Mouse (Mus musculus): ENCODE results near the gene Oscp1.
A peak's percentile ranks its signal among the peaks of the same experiment; 100 is the strongest.
"Not testable (repeated sequence)": the region's sequence is repeated elsewhere in the genome, so short reads cannot be mapped to it uniquely, and the experiment has no call there.

Oscp1 gene

GRCm38 (mm10) chr4:126084382-126084781 is 26.0 kb downstream of the Oscp1 start:
- DNase-seq = no peak

DNA sequence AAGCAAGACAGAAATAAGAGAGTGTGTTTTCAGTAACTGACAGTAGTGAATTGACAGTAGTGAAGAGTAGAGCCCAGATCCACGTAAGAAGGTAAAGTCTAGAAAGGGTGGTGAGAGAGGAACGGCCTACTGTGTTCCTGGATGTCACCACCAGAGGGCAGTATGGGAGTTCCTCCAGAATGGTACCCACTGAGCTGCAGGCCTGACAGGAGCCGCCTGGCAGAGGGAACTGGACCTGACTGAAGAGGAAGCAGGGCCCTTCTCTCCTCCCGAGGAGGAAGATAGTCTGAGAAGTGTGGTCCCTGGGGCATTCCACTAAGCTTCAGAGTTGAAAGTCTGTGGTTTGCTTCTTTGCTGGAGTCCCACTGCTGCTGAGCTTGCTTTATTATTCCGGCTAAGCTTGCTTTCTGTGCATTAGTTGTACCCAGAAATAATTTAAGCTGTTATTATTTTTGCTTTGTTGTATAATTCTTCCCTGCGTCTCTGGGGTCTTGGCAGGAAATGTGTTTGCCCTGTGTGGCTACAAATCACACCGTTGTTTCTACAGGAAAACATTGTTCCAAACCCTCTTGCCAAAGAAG is 27.7 kb downstream of the Oscp1 start:
- DNase-seq = peak; percentile 82

DNA sequence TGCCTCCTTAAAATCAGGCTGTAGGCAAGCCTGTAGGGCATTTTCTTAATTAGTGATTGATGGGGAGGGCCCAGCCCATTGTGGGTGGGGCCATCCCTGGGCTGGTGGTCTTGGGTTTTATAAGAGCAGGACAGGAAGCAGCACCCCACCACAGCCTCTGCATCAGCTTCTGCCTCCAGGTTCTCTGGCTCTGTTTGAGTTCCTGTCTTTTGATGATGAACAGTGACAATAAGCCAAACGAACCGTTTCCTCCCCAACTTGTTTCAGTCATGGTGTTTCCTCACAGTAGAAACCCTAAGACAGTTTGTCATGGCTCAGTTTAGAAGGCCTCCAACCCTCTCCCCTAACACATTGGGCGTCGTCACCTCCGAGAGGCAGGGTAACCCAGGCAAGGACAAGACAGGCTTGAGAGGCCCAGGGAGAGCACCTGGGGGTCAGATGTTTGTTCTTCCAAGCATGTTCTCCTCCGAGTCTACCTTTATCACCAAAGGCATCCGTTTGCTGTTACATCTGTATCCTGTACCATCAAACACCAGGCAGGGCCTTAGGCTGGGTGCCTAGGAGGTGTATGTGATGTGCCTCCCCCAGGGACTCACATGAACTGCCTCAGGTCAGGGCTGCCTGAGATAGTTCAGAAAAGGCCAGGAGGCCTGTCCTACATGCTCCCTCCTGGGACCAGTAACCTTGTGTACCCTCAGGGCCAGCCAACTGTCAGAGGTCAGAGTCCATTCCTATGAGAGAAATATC is 31.9 kb downstream of the Oscp1 start:
- peak; percentile 34 for DNase-seq

DNA sequence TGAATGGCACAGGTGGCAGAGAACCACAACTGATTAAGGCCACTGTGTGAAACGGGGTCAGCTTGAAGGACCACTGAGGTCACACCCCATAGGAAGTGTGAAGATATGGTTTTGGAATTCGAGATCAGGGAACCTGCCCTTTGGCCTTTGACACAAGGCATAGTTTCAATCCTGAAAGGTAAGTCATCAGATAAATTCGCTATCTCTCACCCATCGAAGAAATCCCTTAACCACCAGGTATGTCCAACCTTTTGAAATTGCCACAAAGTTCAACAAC is 32.4 kb downstream of the Oscp1 start:
- no peak for DNase-seq

DNA sequence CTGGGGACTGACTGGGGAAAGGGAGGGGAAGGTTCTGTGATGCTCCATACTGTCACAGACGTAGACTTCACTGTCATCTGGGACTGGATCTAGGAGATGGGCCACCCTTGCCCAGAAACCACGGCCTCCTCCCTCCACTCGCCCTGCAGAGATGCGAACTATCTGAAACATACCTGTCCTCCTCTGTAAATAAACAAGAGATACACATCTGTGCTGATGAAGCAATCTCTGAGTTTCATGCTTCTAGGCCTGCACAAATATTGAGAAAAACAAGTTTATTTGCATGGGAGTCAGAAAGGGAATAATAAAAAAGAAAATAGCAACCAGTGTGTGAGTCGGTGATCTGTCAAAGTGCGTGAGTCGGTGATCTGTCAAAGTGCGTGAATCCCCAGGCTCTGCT is 33.5 kb downstream of the Oscp1 start:
- no peak for DNase-seq

DNA sequence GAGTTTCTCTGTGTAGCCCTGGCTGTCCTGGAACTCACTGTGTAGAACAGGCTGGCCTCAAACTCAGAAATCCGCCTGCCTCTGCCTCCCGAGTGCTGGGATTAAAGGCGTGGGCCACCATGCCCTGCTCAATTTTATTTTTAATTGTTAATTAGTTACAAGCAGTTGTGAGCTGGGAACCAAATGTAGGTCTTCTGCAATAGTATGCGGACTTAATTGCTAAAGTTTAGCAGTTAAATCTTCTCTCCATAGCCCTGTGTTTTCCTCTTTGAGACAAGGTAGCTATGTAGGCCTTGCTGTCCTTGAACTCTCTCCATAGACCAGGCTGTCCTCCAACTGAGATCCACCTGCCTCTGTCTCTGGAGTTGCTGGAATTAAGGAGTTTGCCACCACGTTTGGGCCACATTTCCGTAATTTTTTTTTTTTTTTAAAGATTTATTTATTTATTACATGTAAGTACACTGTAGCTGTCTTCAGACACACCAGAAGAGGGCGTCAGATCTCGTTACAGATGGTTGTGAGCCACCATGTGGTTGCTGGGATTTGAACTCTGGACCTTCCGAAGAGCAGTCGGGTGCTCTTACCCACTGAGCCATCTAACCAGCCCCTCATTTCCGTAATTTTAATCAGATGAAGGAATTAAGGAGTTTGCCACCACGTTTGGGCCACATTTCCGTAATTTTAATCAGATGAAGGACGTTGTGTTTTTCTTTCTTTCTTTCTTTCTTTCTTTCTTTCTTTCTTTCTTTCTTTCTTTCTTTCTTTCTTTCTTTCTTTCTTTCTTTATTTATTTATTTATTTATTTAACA is 37.5 kb downstream of the Oscp1 start:
- not testable (repeated sequence) for DNase-seq

- peak; percentile 94 for DNase-seq
Observed at GRCm38 (mm10) chr4:126096464-126097111, 38.2 kb downstream of the Oscp1 start, which contains the start of gene Lsm10. Gene Lsm10, plus strand, starts transcription at chr4:126096623.

DNA sequence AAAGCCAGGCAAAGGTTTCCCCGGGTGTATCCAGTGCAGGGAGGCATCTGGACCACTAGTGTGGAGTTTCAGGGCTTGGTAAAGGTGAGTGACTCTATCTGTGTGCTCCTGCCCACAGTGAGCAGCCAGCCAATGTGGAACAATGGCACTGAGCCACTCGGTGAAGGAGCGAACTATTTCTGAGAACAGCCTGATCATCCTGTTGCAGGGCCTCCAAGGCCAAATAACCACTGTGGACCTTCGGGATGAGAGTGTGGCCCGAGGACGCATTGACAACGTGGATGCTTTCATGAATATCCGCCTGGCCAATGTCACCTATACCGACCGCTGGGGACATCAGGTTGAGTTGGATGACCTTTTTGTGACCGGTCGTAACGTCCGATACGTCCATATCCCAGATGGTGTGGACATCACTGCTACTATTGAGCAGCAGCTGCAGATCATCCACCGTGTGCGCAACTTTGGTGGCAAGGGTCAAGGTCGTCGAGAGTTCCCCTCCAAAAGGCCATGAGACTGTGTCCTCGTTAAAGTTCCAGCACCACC is 39.4 kb downstream of the Oscp1 start:
- no peak for DNase-seq

GRCm38 (mm10) chr4:126099365-126099764 is 41.0 kb downstream of the Oscp1 start:
- no peak for DNase-seq

GRCm38 (mm10) chr4:126100764-126101163 is 42.4 kb downstream of the Oscp1 start:
- no peak for DNase-seq

DNA sequence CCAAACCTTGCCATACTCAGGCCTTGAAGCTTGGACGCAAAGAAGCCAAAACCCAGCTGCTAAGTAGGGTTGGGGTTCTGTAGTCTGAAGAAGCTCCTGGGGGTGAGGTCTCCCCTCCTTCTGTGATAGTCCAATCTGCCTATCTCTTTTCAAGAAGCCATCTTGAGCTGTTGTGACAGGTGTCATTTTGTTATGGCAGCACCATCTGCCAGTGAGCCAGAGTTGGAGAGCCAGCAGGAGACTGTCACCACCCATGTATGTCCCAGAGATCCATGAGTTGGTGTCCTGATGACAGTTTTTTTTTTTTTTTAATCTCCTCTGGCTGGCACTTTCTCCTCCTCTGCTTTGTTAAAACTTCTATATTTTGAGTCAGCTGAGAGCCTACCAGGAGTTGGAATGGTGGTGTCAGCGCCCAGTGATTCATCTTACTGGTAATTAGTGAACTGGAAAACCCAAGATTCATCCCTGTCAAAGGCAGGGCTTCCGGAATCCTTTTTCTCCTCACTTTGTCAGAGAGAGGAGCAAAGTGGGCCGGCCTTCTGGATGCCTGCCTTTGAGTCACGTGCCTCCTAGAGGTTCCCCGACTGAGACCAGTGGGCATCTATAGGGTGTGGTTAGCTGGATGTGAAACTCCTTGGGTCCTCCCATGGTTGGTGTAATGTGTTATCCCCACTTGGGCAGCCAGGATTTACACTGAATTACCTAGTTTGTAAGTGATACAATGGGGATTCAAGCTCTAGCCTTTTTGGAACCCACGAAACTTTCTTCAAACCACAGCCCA is 43.9 kb downstream of the Oscp1 start:
- no peak for DNase-seq

GRCm38 (mm10) chr4:126103057-126103581 is 44.8 kb downstream of the Oscp1 start:
- peak; percentile 79 for DNase-seq

DNA sequence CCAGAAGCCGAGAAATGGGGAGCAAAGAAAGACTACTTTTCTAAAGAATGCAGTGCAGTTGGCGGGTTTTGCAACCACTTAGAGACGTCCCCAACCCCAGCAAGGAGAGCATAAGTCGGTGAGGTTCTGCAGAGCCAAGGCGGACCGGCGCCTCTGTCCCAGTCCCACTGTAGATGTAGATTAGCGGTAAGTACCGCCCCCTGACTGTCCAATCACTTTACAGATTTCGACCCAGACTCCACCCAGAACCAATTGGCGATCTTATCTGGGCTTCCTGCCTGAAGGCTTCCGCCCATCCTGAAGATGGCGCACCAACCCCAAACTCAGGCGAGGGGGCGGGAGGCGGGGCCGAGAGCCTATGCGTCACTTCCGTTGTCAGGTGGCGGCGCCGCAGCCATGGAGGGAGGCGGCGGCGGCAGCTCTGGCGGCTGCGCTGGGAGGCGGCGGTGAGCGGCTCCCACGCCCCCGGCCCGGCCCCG is 45.3 kb downstream of the Oscp1 start, which contains the start of gene Stk40:
Gene Stk40 (plus strand): TSS at position 368 of the 479 bp plus-strand sequence.
- DNase-seq = peak; percentile 94

GRCm38 (mm10) chr4:126104261-126105075 is 46.1 kb downstream of the Oscp1 start:
- DNase-seq = peak; percentile 83

GRCm38 (mm10) chr4:126105131-126105783 is 46.9 kb downstream of the Oscp1 start:
- DNase-seq = no peak

DNA sequence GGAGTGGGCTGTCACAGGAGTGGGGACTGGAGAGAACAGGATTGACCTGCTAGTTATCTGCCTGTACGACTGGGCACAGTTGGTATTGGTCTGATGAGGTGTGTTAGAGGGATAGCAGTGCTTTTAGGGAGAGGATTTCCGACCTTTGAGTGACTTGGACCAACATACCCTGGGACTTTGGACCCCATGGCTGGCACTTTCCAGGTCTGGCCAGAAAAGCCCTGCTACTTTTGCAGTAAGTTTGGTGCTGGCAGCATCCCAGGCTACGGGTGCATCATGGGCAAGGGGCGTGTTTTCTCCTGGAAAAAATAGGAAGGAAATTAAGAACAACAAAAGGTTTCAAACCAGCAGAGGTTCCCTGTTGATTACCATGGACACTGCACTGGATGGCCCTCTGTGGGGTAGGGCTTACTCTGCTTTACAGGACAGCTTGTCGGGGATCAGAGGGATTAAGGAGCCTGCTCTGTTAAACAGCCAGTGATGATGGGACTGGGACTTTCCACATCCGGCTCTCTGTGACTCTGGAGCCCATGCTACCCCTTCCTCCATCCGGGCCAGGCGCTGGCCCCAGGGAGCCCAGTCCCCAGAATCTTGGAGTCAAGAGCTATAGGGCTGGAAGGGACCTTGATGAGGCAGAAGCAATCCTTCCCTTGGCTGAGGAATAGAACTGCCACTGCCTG is 49.8 kb downstream of the Oscp1 start:
- DNase-seq = peak; percentile 87

- DNase-seq = no peak
Observed at GRCm38 (mm10) chr4:126109613-126110373, 51.4 kb downstream of the Oscp1 start.

- DNase-seq = peak; percentile 87
Observed at GRCm38 (mm10) chr4:126110374-126111152, 52.2 kb downstream of the Oscp1 start.
